Mouse (Mus musculus) thymus, postnatal 10 days (tissue): Measurements from ENCODE around the gene Chpf.

ENCODE experiments used
- DNase-seq, 2 experiments: peaks; one replicate each; pipeline ENCODE4 v3.0.0; 2021; ENCODE audit warnings: low spot score in 2 of 2

Gene Chpf

GRCm38 (mm10) chr1:75458025-75458788 is 20.9 kb downstream of the Chpf start:
- no peak for DNase-seq

GRCm38 (mm10) chr1:75457710-75458024 is 21.4 kb downstream of the Chpf start:
- no peak for DNase-seq

DNA sequence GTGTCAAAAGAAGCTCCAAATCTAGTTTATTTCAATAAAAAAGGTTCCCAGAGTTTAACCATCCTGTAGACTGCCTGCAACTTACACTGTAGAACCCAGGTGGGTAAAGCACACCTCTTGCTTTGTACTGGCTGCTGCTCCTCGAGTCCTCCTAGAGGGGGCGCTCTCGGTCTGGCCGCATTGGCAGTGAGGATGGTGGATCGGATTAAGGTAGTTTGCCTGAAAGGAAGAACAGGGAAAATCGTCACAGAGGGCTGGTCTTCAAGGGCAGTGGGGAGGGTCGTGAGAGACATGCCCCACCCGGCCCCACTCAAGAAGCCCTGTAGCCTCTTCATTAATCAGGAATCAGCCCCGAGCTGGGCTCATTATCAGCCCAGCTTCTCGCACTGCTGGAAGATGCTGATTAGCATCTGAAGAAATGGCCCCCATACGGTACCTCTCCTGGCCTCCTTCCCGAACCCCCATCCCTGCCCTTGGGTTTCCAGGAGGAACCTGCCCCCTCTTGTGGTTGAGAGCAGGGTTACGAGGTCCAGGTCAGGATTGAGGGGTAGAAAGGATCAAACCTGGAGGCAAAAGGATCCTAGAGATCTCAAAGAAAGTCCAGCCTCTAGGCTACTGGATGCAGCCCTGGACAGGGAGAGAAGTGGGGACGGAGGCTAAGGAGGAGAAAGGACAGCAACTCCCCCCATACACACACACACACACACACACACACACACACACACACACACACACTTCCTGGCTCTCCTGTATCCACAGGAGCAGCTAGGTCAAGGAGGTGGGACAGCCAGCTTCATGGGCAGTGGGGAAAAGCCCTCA is 22.2 kb downstream of the Chpf start:
- DNase-seq: no peak

- no peak for DNase-seq
Measured at GRCm38 (mm10) chr1:75455948-75456347, 23.2 kb downstream of the Chpf start.

DNA sequence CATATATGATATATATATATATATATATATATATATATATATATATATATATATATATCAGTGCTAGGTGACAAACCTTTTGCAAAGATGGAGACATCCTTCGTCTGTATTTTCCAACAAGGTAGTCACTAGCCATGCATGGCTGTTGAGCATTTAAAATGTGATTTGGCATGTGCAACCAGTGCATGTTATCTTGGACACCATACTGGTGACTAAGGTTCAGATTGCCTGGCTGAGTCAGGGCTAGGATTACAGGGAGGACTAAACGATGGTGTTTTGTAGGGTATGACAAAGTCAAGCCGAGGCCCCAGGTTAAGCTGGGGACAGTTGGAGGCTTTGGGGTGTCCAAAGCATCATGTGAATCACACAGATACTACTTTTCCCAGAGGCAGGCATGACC is 23.7 kb downstream of the Chpf start:
- DNase-seq: no peak

DNA sequence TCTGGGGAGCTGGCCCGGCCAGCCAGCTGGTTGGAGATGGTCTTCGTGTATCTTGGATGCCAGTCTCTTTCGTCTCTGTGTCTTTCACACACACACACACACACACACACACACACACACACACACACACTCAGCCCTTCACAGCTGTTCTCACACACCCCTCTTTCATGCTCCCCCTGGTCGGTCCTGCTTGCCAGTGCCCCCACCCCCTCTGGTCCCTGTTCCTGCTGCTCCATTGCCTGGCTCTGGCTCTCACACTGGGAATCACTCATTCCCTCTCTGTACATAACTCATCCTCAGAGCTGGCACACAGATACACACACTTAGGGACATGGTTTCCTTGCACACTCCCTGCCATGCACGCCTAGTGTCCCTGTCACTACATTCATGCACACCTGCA is 27.2 kb downstream of the Chpf start:
- no peak for DNase-seq

- DNase-seq: no peak
Measured at GRCm38 (mm10) chr1:75450314-75451005, 28.6 kb downstream of the Chpf start, which contains the start of gene Asic4. Gene Asic4 (plus strand): TSS chr1:75450436.

- no peak for DNase-seq
Measured at GRCm38 (mm10) chr1:75449377-75450135, 29.6 kb downstream of the Chpf start.

DNA sequence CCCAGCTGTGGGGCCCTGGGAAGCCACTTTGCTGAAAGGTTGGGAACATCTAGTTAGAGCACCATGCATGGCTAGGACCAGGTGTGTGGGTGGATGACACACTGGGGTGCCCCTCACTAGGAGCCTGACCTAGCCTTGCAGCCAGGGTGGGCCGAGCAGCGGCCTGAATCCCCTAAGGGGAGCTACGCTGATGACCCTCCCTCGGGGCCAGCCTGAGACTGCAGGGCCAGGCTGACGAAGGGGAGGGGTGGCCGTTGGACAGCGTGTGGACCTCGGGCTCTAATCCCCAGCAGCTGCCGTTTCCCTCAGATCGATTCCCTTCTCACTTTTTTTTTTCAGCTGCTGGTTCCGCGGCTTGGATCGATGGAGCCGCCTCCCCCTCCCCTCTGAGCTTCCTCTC is 30.2 kb downstream of the Chpf start:
- no peak for DNase-seq

DNA sequence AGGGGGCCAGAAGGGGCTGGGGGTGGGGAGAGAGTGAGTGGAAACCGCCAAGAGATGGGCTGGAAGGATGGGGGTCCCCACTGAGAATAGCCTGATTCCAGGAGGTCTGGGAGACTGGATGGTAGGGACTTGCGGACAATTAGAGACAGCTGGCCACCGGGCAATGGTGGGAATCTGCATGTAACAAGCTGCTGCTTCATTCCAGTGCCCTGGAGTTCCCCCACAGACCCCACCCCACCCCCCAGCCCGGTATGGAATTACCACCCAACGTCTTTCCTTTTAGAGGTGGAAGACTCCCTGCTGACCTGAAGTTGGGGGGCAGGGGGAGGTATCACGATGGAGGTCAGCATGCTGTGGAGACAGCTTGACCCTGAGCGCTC is 31.1 kb downstream of the Chpf start:
- no peak for DNase-seq

DNA sequence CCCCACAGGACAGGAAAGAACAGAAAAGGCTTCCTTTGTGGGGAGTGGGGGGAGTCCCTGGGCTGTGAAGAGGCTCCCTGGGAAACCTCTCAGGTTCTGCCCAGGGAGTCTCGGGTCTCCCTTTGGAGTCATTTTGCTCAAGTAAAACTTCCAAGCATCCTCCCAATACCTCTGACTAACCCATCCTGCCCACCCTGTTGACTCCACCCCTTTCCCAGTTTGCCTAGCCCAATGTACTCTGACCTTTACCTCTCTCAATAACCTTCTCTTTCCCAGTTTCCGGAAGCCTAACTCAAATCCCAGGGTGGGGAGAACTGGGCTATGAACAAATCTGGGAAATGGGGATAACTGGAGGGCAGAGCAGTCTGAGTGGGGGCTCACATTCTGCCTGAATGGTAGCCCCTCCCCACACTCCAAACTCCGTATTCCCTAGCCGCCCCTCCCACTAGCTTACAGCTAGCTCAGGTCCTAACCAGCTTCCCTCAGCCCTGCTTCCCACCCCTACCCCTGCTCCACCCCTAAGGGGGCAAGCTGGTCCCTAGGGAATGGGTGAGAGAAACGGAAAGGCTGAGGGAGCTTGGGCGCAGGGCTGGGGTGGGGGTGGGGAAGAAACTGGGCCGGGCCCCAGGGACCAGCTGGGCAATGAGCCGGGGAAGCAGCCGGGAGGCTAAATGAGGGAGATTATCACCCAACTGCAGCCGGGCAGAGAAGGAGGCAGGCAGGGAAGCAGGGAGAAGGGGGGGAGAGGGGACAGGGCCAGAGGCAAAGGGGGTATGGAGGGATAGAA is 31.6 kb downstream of the Chpf start:
- no peak for DNase-seq

- no peak for DNase-seq
Measured at GRCm38 (mm10) chr1:75446656-75447055, 32.5 kb downstream of the Chpf start.

DNA sequence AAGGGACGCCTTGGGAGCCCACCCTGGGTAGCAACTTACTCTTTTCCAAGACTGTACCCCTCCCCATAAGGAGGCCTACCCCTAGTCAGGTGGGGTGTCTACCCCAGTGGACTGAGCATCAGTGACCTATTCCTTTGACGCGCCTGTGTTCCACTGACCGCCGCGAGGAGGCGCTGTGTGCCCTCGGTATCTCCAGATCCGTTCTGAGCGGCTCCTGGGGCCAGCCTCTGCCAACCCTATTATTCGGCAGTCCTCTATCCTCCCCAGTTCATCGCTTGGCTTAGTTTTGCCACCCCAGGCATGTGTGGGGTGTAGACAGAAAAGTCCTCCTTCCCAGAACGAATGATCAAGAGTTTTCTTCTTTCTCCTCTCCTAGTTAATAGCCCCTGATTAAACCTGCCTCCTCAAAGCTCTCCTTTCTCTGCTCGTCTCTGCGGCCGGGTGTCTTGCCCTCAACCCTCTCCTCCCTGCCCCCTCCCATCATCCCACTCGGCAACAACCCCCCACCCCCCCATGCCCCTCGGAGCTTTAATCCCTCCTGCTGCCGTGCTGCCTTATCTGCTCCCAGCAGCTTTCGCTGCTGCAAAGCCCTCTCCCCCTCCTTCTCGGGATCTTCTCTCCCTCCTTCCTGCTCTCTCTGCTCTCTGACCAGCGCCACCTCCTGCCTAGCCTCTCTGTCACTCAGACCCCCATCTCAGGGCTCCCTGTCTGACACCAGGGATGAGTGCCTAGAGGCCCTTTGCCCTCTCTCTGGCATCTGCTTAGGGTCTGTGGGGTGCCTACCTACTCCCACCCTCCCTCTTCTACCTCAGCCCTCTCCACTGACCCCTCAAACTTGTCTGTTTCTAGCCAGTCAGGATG is 33.1 kb downstream of the Chpf start:
- peak in 1 of 2 experiments; percentile 63 for DNase-seq

GRCm38 (mm10) chr1:75445141-75445701 is 33.9 kb downstream of the Chpf start:
- DNase-seq: no peak

GRCm38 (mm10) chr1:75444208-75444607 is 34.9 kb downstream of the Chpf start:
- DNase-seq: no peak

GRCm38 (mm10) chr1:75443247-75444024 is 35.7 kb downstream of the Chpf start:
- no peak for DNase-seq

DNA sequence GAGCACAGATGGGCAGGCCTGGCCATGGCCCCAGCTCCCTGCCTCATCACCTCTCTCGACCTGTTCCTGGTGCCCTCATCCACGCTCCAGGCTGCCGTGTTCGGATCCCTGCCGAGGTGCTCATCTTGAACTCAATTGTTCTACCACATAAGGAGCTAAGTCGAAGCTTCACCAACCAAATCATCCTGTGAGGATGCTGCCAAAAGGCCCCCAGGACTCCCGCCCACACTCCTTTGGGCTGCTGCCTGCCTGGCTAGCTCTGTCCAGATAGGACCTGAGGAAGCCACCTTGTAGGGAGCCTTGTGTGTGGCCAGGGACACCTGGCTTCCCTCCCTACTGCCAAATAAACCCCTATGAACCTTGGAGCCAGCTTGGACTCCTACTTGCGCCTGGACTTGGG is 36.3 kb downstream of the Chpf start:
- DNase-seq: no peak

GRCm38 (mm10) chr1:75442171-75442570 is 36.9 kb downstream of the Chpf start:
- no peak for DNase-seq

GRCm38 (mm10) chr1:75441471-75441996 is 37.6 kb downstream of the Chpf start:
- no peak for DNase-seq
